Mouse (Mus musculus): Measurements from ENCODE around the gene Acsf2. TPM values are rescaled to one million over a fixed set of nuclear protein-coding genes. Genes with fewer than 3 reads are reported as not detected.
A peak's percentile ranks its signal among the peaks of the same experiment; 100 is the strongest.

Gene Acsf2
- polyA plus RNA-seq, 1 experiment = 50.5 TPM

DNA sequence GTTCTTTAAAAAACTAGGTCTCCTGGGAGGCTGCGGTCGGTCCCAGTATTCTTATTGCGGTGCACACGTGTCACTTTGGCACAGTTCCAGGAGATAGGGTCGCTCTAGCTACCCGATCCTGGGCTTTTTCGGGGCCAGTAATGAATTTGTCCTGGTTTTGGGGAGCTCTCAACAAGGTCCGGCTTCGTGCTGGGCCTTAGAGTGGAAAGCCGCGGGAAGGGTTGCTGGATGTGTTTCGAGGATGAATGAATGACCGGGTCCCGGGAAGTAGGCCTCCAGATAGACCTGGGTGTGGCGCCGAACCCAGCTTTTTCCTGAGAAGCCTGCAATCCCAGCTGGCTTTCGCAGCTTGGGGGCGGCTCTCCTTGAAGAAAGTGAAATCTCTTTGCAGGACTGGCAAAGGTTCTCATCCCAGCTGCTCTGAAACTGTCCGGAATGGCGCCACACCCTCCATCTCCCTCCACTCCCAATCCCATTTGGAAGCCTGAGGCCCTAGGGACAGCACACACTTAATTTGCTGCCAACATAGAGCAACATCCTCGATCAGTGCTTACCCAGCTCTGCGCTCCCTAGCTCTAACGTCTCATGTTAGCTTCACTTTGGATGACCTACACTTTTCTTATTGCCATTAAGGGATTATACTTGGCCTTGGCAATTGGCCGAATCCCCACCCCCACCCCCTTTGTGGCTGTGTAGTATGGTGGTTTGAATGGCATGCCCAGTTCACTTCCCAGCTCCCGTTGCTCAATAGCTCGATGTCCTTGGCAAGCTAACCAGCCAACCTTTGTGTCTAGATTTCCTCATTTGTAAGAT, 28.7 kb upstream of the Acsf2 start:
- peaks cover 34% of the 10 kb centered on the region for H3K36me3 ChIP-seq (ENCODE audit: control insufficient read depth, insufficient read depth, low read length)
- H3K27me3 ChIP-seq (ENCODE audit: control insufficient read depth, insufficient read depth, low read length) = no peaks in the 10 kb centered on the region
- TF ChIP-seq CTCF (IDR thresholded peaks at IDR 0.05; ENCODE audit: extremely low read depth, insufficient read length, insufficient replicate concordance, low read depth, low read length) = no peak
- no peak for TF ChIP-seq POLR2A (IDR thresholded peaks at IDR 0.05; ENCODE audit: low read depth, low read length)
- H3K27ac ChIP-seq (ENCODE audit: insufficient read depth, low read depth, low read length) = peak overlapping the region; percentile 90
- 3% methylated on average over 26 of the region's 26 CpGs for WGBS
- H3K4me1 ChIP-seq (ENCODE audit: control insufficient read depth, insufficient read depth, insufficient read length, low read length) = peaks cover 27% of the 10 kb centered on the region
- peak overlapping the region; percentile 92 for H3K4me3 ChIP-seq (ENCODE audit: low read depth, low read length)

DNA sequence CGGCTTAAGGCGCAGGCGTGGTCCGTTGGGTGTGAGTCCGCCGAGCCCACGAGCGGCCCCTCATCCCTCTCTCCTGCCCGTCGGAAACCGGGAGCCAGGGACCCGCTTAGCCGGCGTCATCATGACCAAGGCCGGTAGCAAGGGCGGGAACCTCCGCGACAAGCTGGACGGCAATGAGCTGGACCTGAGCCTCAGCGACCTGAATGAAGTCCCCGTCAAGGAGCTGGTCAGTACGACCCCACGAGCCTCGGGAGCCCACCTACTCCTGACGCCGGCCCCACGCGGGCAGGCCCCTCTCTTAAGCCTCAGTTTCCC, 28.2 kb upstream of the Acsf2 start:
- under 1% methylated on average over 28 of the region's 28 CpGs for WGBS
- H3K4me3 ChIP-seq (ENCODE audit: low read depth, low read length) = peak overlapping the region; percentile 92
- H3K4me1 ChIP-seq (ENCODE audit: control insufficient read depth, insufficient read depth, insufficient read length, low read length) = peaks cover 26% of the 10 kb centered on the region
- TF ChIP-seq POLR2A (IDR thresholded peaks at IDR 0.05; ENCODE audit: low read depth, low read length) (no peak), CTCF (IDR thresholded peaks at IDR 0.05; ENCODE audit: extremely low read depth, insufficient read length, insufficient replicate concordance, low read depth, low read length) (no peak)
- H3K36me3 ChIP-seq (ENCODE audit: control insufficient read depth, insufficient read depth, low read length) = peaks cover 29% of the 10 kb centered on the region
- H3K27ac ChIP-seq (ENCODE audit: insufficient read depth, low read depth, low read length) = peak overlapping the region; percentile 90
- no peaks in the 10 kb centered on the region for H3K27me3 ChIP-seq (ENCODE audit: control insufficient read depth, insufficient read depth, low read length)

DNA sequence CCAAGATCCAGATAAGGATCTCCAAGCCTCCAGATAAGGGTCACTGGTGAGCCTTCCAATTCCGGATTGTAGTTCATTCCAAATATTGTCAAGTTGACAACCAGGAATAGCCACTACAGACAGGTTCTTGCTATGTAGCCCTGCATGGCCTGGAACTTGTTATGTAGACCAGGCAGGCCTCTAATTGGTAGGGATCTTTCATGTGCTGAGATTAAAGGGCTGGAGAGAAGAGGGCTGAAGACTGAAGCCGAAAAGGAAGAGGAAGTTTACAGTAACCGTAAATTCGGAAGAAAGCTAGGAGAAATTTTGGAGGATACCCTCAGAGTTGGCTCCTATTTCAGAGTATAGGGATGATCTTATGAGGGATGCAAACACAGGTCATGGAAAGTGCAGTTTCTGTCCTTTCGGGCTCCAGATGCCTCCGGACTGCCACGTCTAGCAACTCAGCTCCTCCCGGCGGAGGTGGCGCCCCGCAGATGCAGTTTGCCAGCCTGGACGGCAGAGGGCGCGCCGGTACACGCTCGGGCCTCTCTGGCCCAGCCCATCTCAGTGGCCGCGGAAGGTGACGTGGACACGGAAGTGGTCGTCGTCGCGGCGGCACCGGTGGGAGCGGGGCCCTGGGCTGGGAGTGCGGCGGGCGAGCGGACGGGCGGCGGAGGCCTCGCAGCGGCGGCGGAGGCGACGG, 27.7 kb upstream of the Acsf2 start, which contains the start of gene Lrrc59:
TSS of gene Lrrc59 (plus strand) at position 569 of the 685 bp plus-strand sequence.
- no peaks in the 10 kb centered on the region for H3K27me3 ChIP-seq (ENCODE audit: control insufficient read depth, insufficient read depth, low read length)
- H3K27ac ChIP-seq (ENCODE audit: insufficient read depth, low read depth, low read length) = peak within 1 kb of the TSS; percentile 90
- H3K36me3 ChIP-seq (ENCODE audit: control insufficient read depth, insufficient read depth, low read length) = peaks cover 24% of the 10 kb centered on the region
- TF ChIP-seq CTCF (IDR thresholded peaks at IDR 0.05; ENCODE audit: extremely low read depth, insufficient read length, insufficient replicate concordance, low read depth, low read length) (peak; percentile 85), POLR2A (IDR thresholded peaks at IDR 0.05; ENCODE audit: low read depth, low read length) (peak; percentile 66)
- whole genome bisulfite sequencing = 3% methylated on average over 41 of the region's 41 CpGs
- peaks cover 23% of the 10 kb centered on the region for H3K4me1 ChIP-seq (ENCODE audit: control insufficient read depth, insufficient read depth, insufficient read length, low read length)
- peak within 1 kb of the TSS; percentile 92 for H3K4me3 ChIP-seq (ENCODE audit: low read depth, low read length)

DNA sequence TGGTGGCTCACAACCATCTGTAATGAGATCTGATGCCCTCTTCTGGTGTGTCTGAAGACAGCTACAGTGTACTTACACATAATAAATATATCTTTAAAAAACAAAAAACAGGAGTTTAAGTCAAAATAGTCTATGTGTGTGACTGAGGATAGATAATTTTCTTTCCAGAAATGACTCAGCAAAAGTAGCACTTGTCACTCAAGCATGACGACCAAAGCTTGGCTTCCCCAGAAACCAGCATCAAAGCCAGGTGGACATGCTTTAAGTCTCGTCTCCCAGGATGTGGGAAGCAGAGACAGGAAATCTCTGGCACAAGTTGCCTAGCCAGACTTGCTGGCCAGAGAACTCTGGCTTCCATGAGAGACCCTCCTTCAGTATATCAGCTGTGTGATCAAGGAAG, 20.5 kb upstream of the Acsf2 start:
- Histone ChIP-seq H3K27me3 (ENCODE audit: control insufficient read depth, insufficient read depth, low read length) (no peaks in the 10 kb centered on the region), H3K4me1 (ENCODE audit: control insufficient read depth, insufficient read depth, insufficient read length, low read length) (peaks cover 3% of the 10 kb centered on the region), H3K4me3 (ENCODE audit: low read depth, low read length) (no peak overlapping the region), H3K36me3 (ENCODE audit: control insufficient read depth, insufficient read depth, low read length) (no peaks in the 10 kb centered on the region), H3K27ac (ENCODE audit: insufficient read depth, low read depth, low read length) (no peak overlapping the region)
- whole genome bisulfite sequencing = 70% methylated on average over 2 of the region's 2 CpGs
- TF ChIP-seq POLR2A (IDR thresholded peaks at IDR 0.05; ENCODE audit: low read depth, low read length) = no peak
- TF ChIP-seq CTCF (IDR thresholded peaks at IDR 0.05; ENCODE audit: extremely low read depth, insufficient read length, insufficient replicate concordance, low read depth, low read length) = no peak

DNA sequence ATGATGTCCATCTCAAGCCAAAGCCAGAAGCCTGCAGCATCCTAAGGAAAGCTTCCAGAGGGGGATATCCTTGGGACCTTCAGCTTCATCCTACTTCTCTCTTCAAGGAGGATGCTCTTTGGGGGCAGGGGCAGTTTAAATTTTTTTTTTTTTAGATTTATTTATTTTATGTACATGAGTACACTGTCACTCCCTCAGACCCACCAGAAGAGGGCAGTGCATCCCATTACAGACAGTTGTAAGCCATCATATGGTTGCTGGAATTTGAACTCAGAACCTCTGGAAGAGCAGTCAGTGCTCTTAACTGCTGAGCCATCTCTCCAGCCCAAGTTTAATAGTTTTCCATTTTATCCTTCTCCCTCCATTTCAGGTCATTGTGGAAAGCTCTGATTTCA, 19.8 kb upstream of the Acsf2 start:
- no peaks in the 10 kb centered on the region for H3K36me3 ChIP-seq (ENCODE audit: control insufficient read depth, insufficient read depth, low read length)
- H3K4me1 ChIP-seq (ENCODE audit: control insufficient read depth, insufficient read depth, insufficient read length, low read length) = peaks cover 3% of the 10 kb centered on the region
- no peak for TF ChIP-seq CTCF (IDR thresholded peaks at IDR 0.05; ENCODE audit: extremely low read depth, insufficient read length, insufficient replicate concordance, low read depth, low read length)
- no peak for TF ChIP-seq POLR2A (IDR thresholded peaks at IDR 0.05; ENCODE audit: low read depth, low read length)
- H3K4me3 ChIP-seq (ENCODE audit: low read depth, low read length) = no peak overlapping the region
- 0 out of 2 replicates have a peak overlapping the region, but pooled peaks have one; percentile 20 for H3K27ac ChIP-seq (ENCODE audit: insufficient read depth, low read depth, low read length)
- H3K27me3 ChIP-seq (ENCODE audit: control insufficient read depth, insufficient read depth, low read length) = no peaks in the 10 kb centered on the region

DNA sequence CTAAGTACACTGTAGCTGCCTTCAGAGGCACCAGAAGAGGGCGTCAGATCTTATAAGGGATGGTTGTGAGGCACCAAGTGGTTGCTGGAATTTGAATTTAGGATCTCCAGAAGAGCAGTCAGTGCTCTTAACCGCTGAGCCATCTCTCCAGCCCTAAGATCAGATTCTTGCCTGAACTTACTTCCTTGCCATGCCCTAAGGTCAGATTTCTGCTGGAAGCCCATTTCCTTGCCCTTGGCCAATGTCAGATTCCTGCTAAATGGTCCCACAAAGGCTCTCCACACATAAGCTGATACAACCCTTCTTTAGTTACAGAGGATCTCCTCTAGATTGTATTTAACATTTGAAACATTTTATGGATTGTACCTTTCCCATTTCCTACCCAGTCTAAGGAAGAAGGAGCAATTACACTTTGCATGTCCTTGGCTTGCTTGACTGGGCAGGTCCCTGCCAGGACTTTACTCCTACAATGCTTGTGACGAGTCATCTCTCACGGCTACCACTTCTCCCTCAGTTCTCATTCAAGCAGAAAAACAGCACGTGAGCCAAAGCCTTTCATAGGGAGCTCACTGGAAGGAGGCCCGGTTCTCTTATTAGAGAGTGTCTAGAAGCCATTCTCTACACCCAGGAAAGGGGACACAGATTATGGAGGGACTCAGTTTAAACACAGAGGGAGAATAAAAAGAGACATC, 19.2 kb upstream of the Acsf2 start:
- TF ChIP-seq POLR2A (IDR thresholded peaks at IDR 0.05; ENCODE audit: low read depth, low read length) (no peak), CTCF (IDR thresholded peaks at IDR 0.05; ENCODE audit: extremely low read depth, insufficient read length, insufficient replicate concordance, low read depth, low read length) (no peak)
- H3K4me1 ChIP-seq (ENCODE audit: control insufficient read depth, insufficient read depth, insufficient read length, low read length) = peaks cover 3% of the 10 kb centered on the region
- H3K27ac ChIP-seq (ENCODE audit: insufficient read depth, low read depth, low read length) = peak overlapping the region; percentile 20; the same call in 1 of the 2 replicates
- H3K36me3 ChIP-seq (ENCODE audit: control insufficient read depth, insufficient read depth, low read length) = no peaks in the 10 kb centered on the region
- 53% methylated on average over 6 of the region's 6 CpGs for WGBS
- H3K4me3 ChIP-seq (ENCODE audit: low read depth, low read length) = no peak overlapping the region
- no peaks in the 10 kb centered on the region for H3K27me3 ChIP-seq (ENCODE audit: control insufficient read depth, insufficient read depth, low read length)

DNA sequence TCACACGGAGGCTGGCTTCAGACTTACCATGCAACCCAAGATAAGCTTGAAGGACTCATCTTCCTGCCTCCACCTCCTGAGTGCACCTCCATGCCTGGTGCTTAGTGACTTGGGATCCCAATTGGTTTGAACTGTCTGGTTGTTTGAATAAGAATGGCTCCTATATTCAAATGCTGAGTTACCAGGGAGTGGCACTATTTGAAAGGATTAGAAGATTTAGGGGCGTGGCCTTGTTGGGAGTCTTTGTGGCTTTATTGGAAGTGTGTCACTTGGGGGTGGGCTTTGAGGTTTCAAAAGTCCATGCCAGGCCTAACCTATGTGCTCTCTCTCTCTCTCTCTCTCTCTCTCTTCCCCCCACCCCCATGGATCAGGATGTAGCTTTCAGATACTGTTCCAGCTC, 16.0 kb upstream of the Acsf2 start:
- no peak overlapping the region for H3K27ac ChIP-seq (ENCODE audit: insufficient read depth, low read depth, low read length)
- H3K4me3 ChIP-seq (ENCODE audit: low read depth, low read length) = no peak overlapping the region
- TF ChIP-seq CTCF (IDR thresholded peaks at IDR 0.05; ENCODE audit: extremely low read depth, insufficient read length, insufficient replicate concordance, low read depth, low read length) (no peak), POLR2A (IDR thresholded peaks at IDR 0.05; ENCODE audit: low read depth, low read length) (no peak)
- WGBS = 93% methylated on average over 2 of the region's 2 CpGs
- H3K27me3 ChIP-seq (ENCODE audit: control insufficient read depth, insufficient read depth, low read length) = no peaks in the 10 kb centered on the region
- H3K4me1 ChIP-seq (ENCODE audit: control insufficient read depth, insufficient read depth, insufficient read length, low read length) = peaks cover 8% of the 10 kb centered on the region
- no peaks in the 10 kb centered on the region for H3K36me3 ChIP-seq (ENCODE audit: control insufficient read depth, insufficient read depth, low read length)
